Mouse (Mus musculus): ENCODE measurements around the gene Angptl1. TPM values are rescaled to one million over a fixed set of nuclear protein-coding genes. Genes with fewer than 3 reads are reported as not detected.
A peak's percentile ranks its signal among the peaks of the same experiment; 100 is the strongest.

Angptl1 gene
- total RNA-seq, 2 experiments from 2014 or later = 3.2 to 8.3 TPM

- DNase-seq = no peak
These were observed 32.3 kb downstream of the Angptl1 start for GRCm38 (mm10) chr1:156870616-156871015.

GRCm38 (mm10) chr1:156884782-156885181 is 46.4 kb downstream of the Angptl1 start:
- peak; percentile 30 to 35 for DNase-seq

DNA sequence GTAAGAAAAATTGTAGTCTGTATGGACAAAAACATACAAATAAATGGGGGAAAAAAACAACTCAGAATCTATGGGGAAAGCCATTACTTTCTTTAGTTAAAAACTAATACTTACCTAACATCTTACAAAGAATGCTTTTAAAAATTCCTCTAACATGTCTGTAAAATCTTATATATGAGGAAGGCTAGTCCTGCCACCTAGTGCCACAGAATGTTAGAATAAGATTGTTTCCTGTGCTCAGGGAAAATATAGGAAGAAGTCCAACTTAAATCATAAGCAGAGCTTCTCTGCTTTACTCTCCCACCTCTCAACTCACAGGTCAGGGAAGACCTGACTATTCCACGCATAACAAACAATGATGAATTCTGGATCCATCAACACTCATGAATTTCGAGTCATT is 47.5 kb downstream of the Angptl1 start:
- DNase-seq = no peak

GRCm38 (mm10) chr1:156888830-156889229 is 50.5 kb downstream of the Angptl1 start:
- no peak for DNase-seq

- no peak for DNase-seq
These were observed 53.2 kb downstream of the Angptl1 start for GRCm38 (mm10) chr1:156891561-156891960.

DNA sequence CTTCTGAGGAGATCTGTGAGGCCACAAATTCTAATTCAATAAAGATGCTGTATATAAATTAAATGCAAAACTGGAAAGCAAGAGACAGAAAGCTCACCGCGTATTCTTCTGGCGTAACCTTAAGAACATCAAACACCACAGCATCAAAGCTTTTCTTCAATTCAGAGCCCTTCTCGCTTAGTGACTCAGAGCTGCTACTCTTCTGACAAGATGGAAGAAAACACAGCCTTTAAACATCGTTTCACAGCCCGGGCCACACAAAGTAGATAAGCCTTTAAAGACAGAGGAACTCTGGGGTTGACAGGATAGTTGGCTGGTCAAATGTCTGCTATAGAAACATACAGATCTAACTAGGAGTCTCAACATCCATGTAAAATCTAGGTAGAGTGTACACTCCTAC is 63.3 kb downstream of the Angptl1 start:
- DNase-seq = no peak

DNA sequence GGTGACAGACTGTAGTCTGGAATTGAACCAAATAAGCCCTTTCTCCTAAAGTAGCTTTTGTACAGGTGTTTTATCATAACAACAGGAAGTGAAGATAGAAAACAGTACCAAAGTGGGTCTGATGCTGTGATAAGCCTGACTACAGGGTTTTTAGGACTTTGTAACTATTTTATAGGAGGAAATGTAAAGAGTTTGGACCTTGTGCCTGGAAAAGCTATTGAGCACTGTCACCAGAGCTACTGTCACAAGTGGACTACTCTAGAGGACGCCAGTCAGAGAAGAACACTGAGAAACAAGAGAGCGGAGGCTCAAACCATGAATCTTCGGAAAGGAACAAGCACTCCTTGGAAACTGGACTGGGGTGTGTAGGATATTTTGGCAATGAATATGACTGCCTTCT is 65.5 kb downstream of the Angptl1 start:
- no peak for DNase-seq

GRCm38 (mm10) chr1:156905660-156906059 is 67.3 kb downstream of the Angptl1 start:
- no peak for DNase-seq

DNA sequence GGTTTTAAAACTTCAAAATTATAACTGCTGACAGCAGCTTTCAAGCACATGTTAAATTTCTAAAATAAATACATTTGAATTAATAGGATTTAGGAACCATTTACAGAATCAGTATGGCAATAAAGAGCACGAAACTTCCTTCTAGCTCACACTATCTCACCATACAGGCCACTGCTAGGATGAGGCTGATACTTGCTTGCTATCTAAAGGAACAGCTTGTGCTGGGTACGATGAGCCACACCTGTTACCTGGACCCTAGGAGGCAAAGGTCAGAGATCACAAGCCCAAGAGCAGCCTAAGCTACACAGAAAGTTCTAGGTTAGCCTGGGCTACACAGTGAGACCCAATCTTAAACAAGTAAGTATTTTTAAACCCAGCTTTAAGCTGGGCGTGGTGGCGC is 70.9 kb downstream of the Angptl1 start:
- no peak for DNase-seq

GRCm38 (mm10) chr1:156909866-156910265 is 71.5 kb downstream of the Angptl1 start:
- no peak for DNase-seq

Other genes with a start within 250 kb of the Angptl1 start
- gene Tor3a, start 164.2 kb upstream of the Angptl1 start, total RNA-seq (2021) = 10 to 100 TPM; 17.9 to 20.5 TPM
- gene Fam20b, start 119.5 kb upstream of the Angptl1 start, total RNA-seq (2021) = 10 to 100 TPM; 47.9 to 58.3 TPM
- 10 to 100 TPM; 18.2 to 23.5 TPM for gene Ralgps2, start 101.1 kb downstream of the Angptl1 start, total RNA-seq (2021)